In genomic region chr9:78108796-78109239, GRCm38 (mm10) we compare ENCODE assay signal across 8 mouse cellular contexts. TPM values are rescaled to one million over a fixed set of nuclear protein-coding genes. Genes with fewer than 3 reads are reported as not detected.
DNase-seq lines count a peak whose midpoint lies in the region; ATAC-seq and TF ChIP-seq lines count a peak whose summit lies in the region.

Fbxo9 (minus strand) TSS chr9:78109065.
Ick (plus strand) TSS chr9:78109192.

- H3K9me3 ChIP-seq in MEL (replicated peaks; ENCODE audit: insufficient read depth, low read length), result no peaks in the 10 kb centered on the region
- H3K9me3 ChIP-seq in forebrain, postnatal 0 days (ENCODE audit: low read length), result no peaks in the 10 kb centered on the region
- H3K9me3 ChIP-seq in lung, embryonic 15.5 days, result no peaks in the 10 kb centered on the region

- no peak for TF ChIP-seq EP300 in MEL (IDR thresholded peaks at IDR 0.05; ENCODE audit: low read depth in 1 of 2, low read length in 2 of 2)

- H3K27me3 ChIP-seq in MEL (ENCODE audit: control insufficient read depth in 1 of 2, insufficient read depth in 2 of 2, low read length in 2 of 2), result no peaks in the 10 kb centered on the region
- H3K27me3 ChIP-seq in cerebellum, adult 2 months (ENCODE audit: control insufficient read depth, insufficient read depth, low read length), result no peaks in the 10 kb centered on the region
- no peaks in the 10 kb centered on the region for H3K27me3 ChIP-seq in forebrain, postnatal 0 days (ENCODE audit: insufficient read depth, low read length)
- H3K27me3 ChIP-seq in lung, embryonic 15.5 days, result no peaks in the 10 kb centered on the region

- peak within 1 kb of the TSS; percentile 98 for H3K9ac ChIP-seq in MEL (ENCODE audit: control insufficient read depth, low read depth, low read length, poor library complexity, severe bottlenecking)
- H3K9ac ChIP-seq in forebrain, postnatal 0 days, result peak within 1 kb of the TSS; percentile 82
- H3K9ac ChIP-seq in lung, embryonic 15.5 days, result peak within 1 kb of the TSS; percentile 77

- peak; percentile 95 for ATAC-seq in forebrain, postnatal 0 days
- peak; percentile 93 for ATAC-seq in lung, embryonic 15.5 days (ENCODE audit: borderline replicate concordance, extremely low read depth, low FRiP score, low TSS enrichment)

- H3K4me2 ChIP-seq in forebrain, postnatal 0 days (ENCODE audit: low read depth), result peak within 1 kb of the TSS; percentile 90
- peak within 1 kb of the TSS; percentile 78 for H3K4me2 ChIP-seq in lung, embryonic 15.5 days

- peaks cover 12 to 42% of the 10 kb centered on the region in 2 experiments for H3K4me1 ChIP-seq in MEL (ENCODE audit: control insufficient read depth in 1 of 2, insufficient read depth in 2 of 2, low read length in 2 of 2)
- H3K4me1 ChIP-seq in cerebellum, adult 2 months (ENCODE audit: control insufficient read depth, insufficient read depth, low read length), result peaks cover 4% of the 10 kb centered on the region
- peaks cover 7% of the 10 kb centered on the region; the same call in 1 of the 2 replicates for H3K4me1 ChIP-seq in forebrain, postnatal 0 days (ENCODE audit: insufficient read depth)
- peaks cover 31% of the 10 kb centered on the region for H3K4me1 ChIP-seq in lung, embryonic 15.5 days

- peak; percentile 98 for DNase-seq in MEL (ENCODE audit: low read depth, low spot score)
- peak; percentile 88 to 95 for DNase-seq in cerebellum, adult 2 months
- DNase-seq in forebrain, postnatal 0 days, result peak; percentile 95
- peak; percentile 87 for DNase-seq in heart, postnatal 4 days
- peak; percentile 91 to 92 for DNase-seq in layer of hippocampus, adult 8-10 months (ENCODE audit: low spot score in 2 of 2)
- DNase-seq in ovary, adult 18-20 months (ENCODE audit: low spot score), result peak; percentile 89
- DNase-seq in thymus, postnatal 10 days (ENCODE audit: low spot score in 2 of 2), result peak; percentile 84 to 85

- H3K79me2 ChIP-seq in MEL (ENCODE audit: control insufficient read depth, insufficient read depth, low read length, poor library complexity), result peaks cover 30% of the 10 kb centered on the region

- TF ChIP-seq CTCF in MEL (IDR thresholded peaks at IDR 0.05 in 2 of 3, conservative IDR thresholded peaks at IDR 0.05 in 1 of 3; ENCODE audit: control insufficient read depth in 1 of 3, insufficient read depth in 1 of 3, low read depth in 2 of 3, low read length in 3 of 3, poor library complexity in 1 of 3, severe bottlenecking in 1 of 3), result no peak
- no peak for TF ChIP-seq CTCF in cerebellum, adult 2 months (IDR thresholded peaks at IDR 0.05; ENCODE audit: borderline replicate concordance, insufficient read depth, low read depth, low read length)
- TF ChIP-seq CTCF in forebrain, postnatal 0 days (IDR thresholded peaks at IDR 0.05; ENCODE audit: low read depth), result no peak

- WGBS in cerebellum, adult 2 months, result under 1% methylated on average over 20 of the region's 20 CpGs
- WGBS in forebrain, postnatal 0 days, result under 1% methylated on average over 20 of the region's 20 CpGs
- 0% methylated on average over 20 of the region's 20 CpGs for WGBS in lung, embryonic 15.5 days

- peak in 1 of 2 experiments; percentile 50; a peak in 2 of 4 replicates for TF ChIP-seq POLR2A in MEL (IDR thresholded peaks at IDR 0.05; ENCODE audit: control insufficient read depth in 1 of 2, insufficient read depth in 1 of 2, low read depth in 1 of 2, low read length in 2 of 2, poor library complexity in 1 of 2)
- TF ChIP-seq POLR2A in cerebellum, adult 2 months (IDR thresholded peaks at IDR 0.05; ENCODE audit: borderline replicate concordance, insufficient read depth, low read length), result no peak

- H3K27ac ChIP-seq in MEL (ENCODE audit: control insufficient read depth, low read depth, low read length), result peak within 1 kb of the TSS; percentile 99
- peak within 1 kb of the TSS; percentile 84 for H3K27ac ChIP-seq in cerebellum, adult 2 months (ENCODE audit: insufficient read depth, low read length)
- H3K27ac ChIP-seq in forebrain, postnatal 0 days (ENCODE audit: low read depth, low read length), result peak within 1 kb of the TSS; percentile 94
- peak within 1 kb of the TSS; percentile 97 for H3K27ac ChIP-seq in lung, embryonic 15.5 days

- peak within 1 kb of the TSS; percentile 70 to 86 for H3K4me3 ChIP-seq in MEL (ENCODE audit: control insufficient read depth in 1 of 2, insufficient read depth in 1 of 2, low read depth in 2 of 2, low read length in 2 of 2)
- peak within 1 kb of the TSS; percentile 70 for H3K4me3 ChIP-seq in cerebellum, adult 2 months (replicated peaks; ENCODE audit: insufficient read depth, low read depth, low read length)
- H3K4me3 ChIP-seq in forebrain, postnatal 0 days (ENCODE audit: low read depth, low read length), result peak within 1 kb of the TSS; percentile 82
- peak within 1 kb of the TSS; percentile 77 for H3K4me3 ChIP-seq in lung, embryonic 15.5 days

- peaks cover 0 to 47% of the 10 kb centered on the region in 2 experiments; a peak in 2 of 4 replicates for H3K36me3 ChIP-seq in MEL (ENCODE audit: control insufficient read depth in 1 of 2, insufficient read depth in 2 of 2, low read length in 2 of 2)
- H3K36me3 ChIP-seq in forebrain, postnatal 0 days (ENCODE audit: insufficient read depth), result no peaks in the 10 kb centered on the region
- no peaks in the 10 kb centered on the region for H3K36me3 ChIP-seq in lung, embryonic 15.5 days

- TF ChIP-seq RAD21 in MEL (IDR thresholded peaks at IDR 0.05; ENCODE audit: low read depth, low read length), result no peak

TF ChIP-seq in MEL, 35 proteins besides CTCF, POLR2A, EP300 and RAD21:
- TF ChIP-seq GABPA (IDR thresholded peaks at IDR 0.05; ENCODE audit: low read depth, low read length) (no peak), CHD1 (IDR thresholded peaks at IDR 0.05; ENCODE audit: low read depth, low read length) (no peak), MAZ (IDR thresholded peaks at IDR 0.05; ENCODE audit: low read depth, low read length) (peak; percentile 18; the same call in 1 of the 2 replicates), USF2 (IDR thresholded peaks at IDR 0.05; ENCODE audit: borderline replicate concordance in 1 of 2, insufficient read depth in 1 of 2, low read depth in 1 of 2, low read length in 2 of 2) (no peak), MAX (IDR thresholded peaks at IDR 0.05; ENCODE audit: low read length) (peak; percentile 20; the same call in 1 of the 2 replicates), JUND (IDR thresholded peaks at IDR 0.05; ENCODE audit: low read depth, low read length) (no peak), KAT2A (conservative IDR thresholded peaks at IDR 0.05; ENCODE audit: low read depth, low read length) (peak; percentile 92), POLR2AphosphoS2 (IDR thresholded peaks at IDR 0.05; ENCODE audit: low read length) (0 out of 2 replicates have a peak, but pooled peaks have one; percentile 20), ZMIZ1 (IDR thresholded peaks at IDR 0.05; ENCODE audit: low read depth, low read length) (no peak), ELF1 (IDR thresholded peaks at IDR 0.05; ENCODE audit: low read depth, low read length) (peak; percentile 83), GATA1 (IDR thresholded peaks at IDR 0.05; ENCODE audit: low read depth, low read length) (no peak), CHD2 (IDR thresholded peaks at IDR 0.05; ENCODE audit: low read length) (no peak), MYC (IDR thresholded peaks at IDR 0.05; ENCODE audit: low read depth, low read length) (peak; percentile 69), TAL1 (IDR thresholded peaks at IDR 0.05; ENCODE audit: low read length) (no peak), HCFC1 (IDR thresholded peaks at IDR 0.05; ENCODE audit: low read depth, low read length) (peak; percentile 95), E2F4 (IDR thresholded peaks at IDR 0.05; ENCODE audit: borderline replicate concordance, low read depth, low read length) (no peak), SIN3A (IDR thresholded peaks at IDR 0.05; ENCODE audit: low read length) (peak; percentile 83), MXI1 (IDR thresholded peaks at IDR 0.05; ENCODE audit: low read depth, low read length) (peak; percentile 67), NELFE (IDR thresholded peaks at IDR 0.05; ENCODE audit: low read depth, low read length) (peak; percentile 16; the same call in 1 of the 2 replicates)

RNA-seq across cellular contexts. Expression of gene Fbxo9, which starts in this region (rescaled TPM):
- 47.0 and 56.0 TPM in 2 replicates for total RNA-seq in MEL (2012; rRNA removed)
- polyA plus RNA-seq in MEL (2012; ENCODE audit: insufficient read depth in 1 of 2, insufficient read length in 2 of 2, low read depth in 1 of 2, low replicate concordance in 2 of 2, missing spikeins in 1 of 2), result 100 to 1,000 TPM in 1 of 2 experiments, 10 to 100 TPM in 1; 47.0 to 402 TPM
- 207 and 224 TPM in 2 replicates for polyA plus RNA-seq in cerebellum, adult 2 months (2012; rRNA removed)
- total RNA-seq in forebrain, postnatal 0 days (2014; rRNA removed), result 90.3 and 91.5 TPM in 2 replicates
- polyA plus RNA-seq in forebrain, postnatal 0 days (2015; fragmentation: Nextera tagmentation; extraction: Ambion mirVana), result 62.3 and 72.6 TPM in 2 replicates
- total RNA-seq in heart, postnatal 4 days (2021), result 10 to 100 TPM; 67.6 to 72.3 TPM
- 100 to 1,000 TPM in 1 of 4 experiments, 10 to 100 TPM in 3; 89.9 to 102 (median 97.3) TPM for total RNA-seq in layer of hippocampus, adult 8-10 months (2022)
- polyA plus RNA-seq in lung, embryonic 15.5 days (2015; fragmentation: Nextera tagmentation; extraction: Ambion mirVana), result 41.6 and 46.8 TPM in 2 replicates

RNA-seq across cellular contexts. Expression of gene Ick, which starts in this region (rescaled TPM):
- total RNA-seq in MEL (2012; rRNA removed), result 6.1 and 6.5 TPM in 2 replicates
- 10 to 100 TPM in 1 of 2 experiments, not detected in 1; 16.1 TPM for polyA plus RNA-seq in MEL (2012; ENCODE audit: insufficient read depth in 1 of 2, insufficient read length in 2 of 2, low read depth in 1 of 2, low replicate concordance in 2 of 2, missing spikeins in 1 of 2)
- polyA plus RNA-seq in cerebellum, adult 2 months (2012; rRNA removed), result 15.1 and 16.9 TPM in 2 replicates
- total RNA-seq in forebrain, postnatal 0 days (2014; rRNA removed), result 39.2 and 39.7 TPM in 2 replicates
- polyA plus RNA-seq in forebrain, postnatal 0 days (2015; fragmentation: Nextera tagmentation; extraction: Ambion mirVana), result 33.9 and 36.3 TPM in 2 replicates
- 10 to 100 TPM; 23.9 to 24.0 TPM for total RNA-seq in heart, postnatal 4 days (2021)
- 10 to 100 TPM; 18.6 to 20.7 (median 19.9) TPM for total RNA-seq in layer of hippocampus, adult 8-10 months (2022)
- 17.5 and 19.1 TPM in 2 replicates for polyA plus RNA-seq in lung, embryonic 15.5 days (2015; fragmentation: Nextera tagmentation; extraction: Ambion mirVana)

Comparison
In these comparisons a context has a peak if more than half of its experiments do, and no peak if none do; other contexts are left out.
1. Peak in every context shown above with its lines: DNase-seq, ATAC-seq, H3K4me3 ChIP-seq and H3K27ac ChIP-seq.